ENCODE assay signal across 11 mouse cellular contexts in genomic region chr3:83895811-83896210, GRCm38 (mm10). TPM values are rescaled to one million over a fixed set of nuclear protein-coding genes. Genes with fewer than 3 reads are reported as not detected.
A peak's percentile ranks its signal among the peaks of the same experiment; 100 is the strongest.
DNase-seq lines count a peak whose midpoint lies in the region; ATAC-seq and TF ChIP-seq lines count a peak whose summit lies in the region.
"Had no signal": no experiment of that assay in that cellular context is flagged by ENCODE, and none has a peak within 500 bp of the region (broad histone marks: within the 10 kb centered on the region; RNA-seq: fewer than 3 reads in every experiment).

No protein-coding gene starts in this region.

- ATAC-seq in midbrain, embryonic 14.5 days (ENCODE audit: low FRiP score, low TSS enrichment), result 0 out of 2 replicates have a peak, but pooled peaks have one; percentile 31

- intact Hi-C loops in gastrocnemius, adult 2 months (cut with DNase I), result no loop called here

- no peaks in the 10 kb centered on the region for H3K4me1 ChIP-seq in lung, adult 2 months (ENCODE audit: control insufficient read depth, insufficient read depth, low read length)
- peaks cover 29% of the 10 kb centered on the region for H3K4me1 ChIP-seq in E14TG2a.4 (replicated peaks; ENCODE audit: low read depth, low read length)
- no peaks in the 10 kb centered on the region for H3K4me1 ChIP-seq in midbrain, embryonic 14.5 days (ENCODE audit: control insufficient read depth, insufficient read depth, low read length)
- no peaks in the 10 kb centered on the region for H3K4me1 ChIP-seq in limb, embryonic 10.5 days
- H3K4me1 ChIP-seq: embryonic facial prominence, embryonic 10.5 days had no signal

- TF ChIP-seq CTCF in gastrocnemius, adult 2 months (IDR thresholded peaks at IDR 0.05), result peak; percentile 48
- TF ChIP-seq CTCF in lung, adult 2 months (IDR thresholded peaks at IDR 0.05; ENCODE audit: insufficient read depth, low read length), result 0 out of 2 replicates have a peak, but pooled peaks have one; percentile 25
- TF ChIP-seq CTCF in E14TG2a.4 (conservative IDR thresholded peaks at IDR 0.05; ENCODE audit: low read length), result peak; percentile 61

- 53% methylated on average over 3 of the region's 3 CpGs for WGBS in lung, adult 2 months
- WGBS in midbrain, embryonic 14.5 days, result 49% methylated on average over 3 of the region's 3 CpGs
- 40% methylated on average over 3 of the region's 3 CpGs for WGBS in limb, embryonic 10.5 days

- peaks cover 46% of the 10 kb centered on the region for H3K36me3 ChIP-seq in E14TG2a.4 (ENCODE audit: insufficient read depth, low read length)
- peaks cover 53% of the 10 kb centered on the region for H3K36me3 ChIP-seq in midbrain, embryonic 14.5 days (ENCODE audit: control insufficient read depth, insufficient read depth, low read length)
- H3K36me3 ChIP-seq in limb, embryonic 10.5 days, result peaks cover 44% of the 10 kb centered on the region

- no peak overlapping the region for H3K4me2 ChIP-seq in midbrain, embryonic 14.5 days (ENCODE audit: low read length)
- H3K4me2 ChIP-seq: hindbrain, embryonic 14.5 days had no signal

- TF ChIP-seq POLR2A in lung, adult 2 months (IDR thresholded peaks at IDR 0.05; ENCODE audit: borderline replicate concordance, extremely low read depth, low read depth, low read length), result no peak

- H3K27me3 ChIP-seq in E14TG2a.4 (ENCODE audit: insufficient read depth, low read length), result no peaks in the 10 kb centered on the region
- no peaks in the 10 kb centered on the region for H3K27me3 ChIP-seq in midbrain, embryonic 14.5 days (ENCODE audit: control insufficient read depth, insufficient read depth, low read length)
- no peaks in the 10 kb centered on the region for H3K27me3 ChIP-seq in limb, embryonic 10.5 days (ENCODE audit: low read depth, poor library complexity, severe bottlenecking)

- peaks cover 9% of the 10 kb centered on the region for H3K9me3 ChIP-seq in E14TG2a.4 (ENCODE audit: low read length)
- no peaks in the 10 kb centered on the region for H3K9me3 ChIP-seq in midbrain, embryonic 14.5 days (ENCODE audit: control insufficient read depth, low read length)
- H3K9me3 ChIP-seq in limb, embryonic 10.5 days (replicated peaks), result no peaks in the 10 kb centered on the region

- H3K9ac ChIP-seq in midbrain, embryonic 14.5 days (replicated peaks; ENCODE audit: low read length), result no peak overlapping the region
- H3K9ac ChIP-seq: hindbrain, embryonic 14.5 days had no signal

- no peak overlapping the region for H3K27ac ChIP-seq in gastrocnemius, adult 2 months
- no peak overlapping the region for H3K27ac ChIP-seq in midbrain, embryonic 14.5 days (replicated peaks; ENCODE audit: low read depth, low read length)
- no peak overlapping the region for H3K27ac ChIP-seq in limb, embryonic 10.5 days
- H3K27ac ChIP-seq: embryonic facial prominence, embryonic 10.5 days; hindbrain, embryonic 14.5 days had no signal

- no peak overlapping the region for H3K4me3 ChIP-seq in gastrocnemius, adult 2 months
- H3K4me3 ChIP-seq in lung, adult 2 months (replicated peaks; ENCODE audit: extremely low read depth, low read depth, low read length), result no peak overlapping the region
- no peak overlapping the region for H3K4me3 ChIP-seq in E14TG2a.4 (replicated peaks; ENCODE audit: low read length)
- no peak overlapping the region for H3K4me3 ChIP-seq in midbrain, embryonic 14.5 days (replicated peaks; ENCODE audit: low read depth, low read length)
- no peak overlapping the region for H3K4me3 ChIP-seq in limb, embryonic 10.5 days
- H3K4me3 ChIP-seq: embryonic facial prominence, embryonic 10.5 days had no signal

- no peak for DNase-seq in gastrocnemius, adult 2 months
- no peak for DNase-seq in gastrocnemius, postnatal 25 days
- no peak for DNase-seq in lung, adult 2 months
- no peak for DNase-seq in lung, postnatal 10 days
- DNase-seq in midbrain, embryonic 14.5 days, result no peak
- DNase-seq in limb, embryonic 10.5 days (ENCODE audit: low spot score), result no peak
- DNase-seq in right cerebral cortex, postnatal 14 days, result no peak
- DNase-seq: cerebellum, adult 11-12 months had no signal

RNA-seq across cellular contexts. Expression of gene Tlr2, which starts 54.2 kb away (rescaled TPM):
- total RNA-seq in gastrocnemius, adult 2 months (2021), result under 1 TPM; 0.31 to 0.75 TPM
- under 1 TPM; 0.61 to 0.64 TPM for total RNA-seq in gastrocnemius, postnatal 25 days (2021)
- polyA plus RNA-seq in lung, adult 2 months (2012; rRNA removed), result 7.2 and 10.0 TPM in 2 replicates
- 0.42 and 1.6 TPM in 2 replicates for polyA plus RNA-seq in midbrain, embryonic 14.5 days (2014; fragmentation: Nextera tagmentation; extraction: Ambion mirVana)
- polyA plus RNA-seq in limb, embryonic 10.5 days (2016; fragmentation: Nextera tagmentation; extraction: Ambion mirVana), result 0.74 and 1.2 TPM in 2 replicates
